Mouse (Mus musculus) heart, embryonic 11.5 days (tissue): ENCODE results near the gene Rhobtb1. TPM values are rescaled to one million over a fixed set of nuclear protein-coding genes. Genes with fewer than 3 reads are reported as not detected.

Source experiments
- ATAC-seq: fragments of 200-750 bp; cut with Nextera tagmentation; replicated peaks from 2 replicates; pipeline ENCODE4 v1.8.0; 2017; ENCODE audit warnings: moderate library complexity; ENCODE audit not compliant: insufficient number of reproducible peaks, low FRiP score, low TSS enrichment
- H3K27ac ChIP-seq: fragments of 300-500 bp; sonication (generic); 2 replicates; pipeline ENCODE4 v1.5.1; 2014; ENCODE audit warnings: mild to moderate bottlenecking, low read depth, low read length
- H3K27me3 ChIP-seq: fragments of 300-500 bp; sonication (generic); 2 replicates; pipeline ENCODE4 v1.6.1; 2014; ENCODE audit warnings: mild to moderate bottlenecking, low read length, mixed read lengths; ENCODE audit not compliant: control insufficient read depth, insufficient read depth
- H3K36me3 ChIP-seq: fragments of 300-500 bp; sonication (generic); 2 replicates; pipeline ENCODE4 v1.6.1; 2014; ENCODE audit warnings: mild to moderate bottlenecking, low read length, moderate library complexity, mixed read lengths; ENCODE audit not compliant: control insufficient read depth, insufficient read depth
- H3K4me1 ChIP-seq: fragments of 300-500 bp; sonication (generic); 2 replicates; pipeline ENCODE4 v1.6.1; 2014; ENCODE audit warnings: low read length; ENCODE audit not compliant: control insufficient read depth, insufficient read depth
- H3K4me2 ChIP-seq: fragments of 300-500 bp; sonication (generic); 2 replicates; pipeline ENCODE4 v1.6.1; 2014; ENCODE audit warnings: mild to moderate bottlenecking, moderate library complexity
- H3K4me3 ChIP-seq: fragments of 300-500 bp; sonication (generic); 2 replicates; pipeline ENCODE4 v1.5.1; 2014; ENCODE audit warnings: low read depth, low read length
- H3K9ac ChIP-seq: fragments of 300-500 bp; sonication (generic); 2 replicates; pipeline ENCODE4 v1.6.1; 2014; ENCODE audit warnings: mild to moderate bottlenecking, low read depth, low read length, moderate library complexity
- H3K9me3 ChIP-seq: fragments of 300-500 bp; sonication (generic); replicated peaks from 2 replicates; pipeline ENCODE4 v1.6.1; 2016; ENCODE audit warnings: low read length; ENCODE audit not compliant: control insufficient read depth
- WGBS: fragments of 180-500 bp; shearing (Covaris S2); extraction: QIAGEN DNeasy Blood & Tissue Kit; methylation state at CpG from one replicate; pipeline ENCODE4 v1.1.7; 2014; ENCODE audit not compliant: insufficient replicate concordance; 5-methylcytosine and 5-hydroxymethylcytosine counted together
- polyA plus RNA-seq: library from polyadenylated mRNA; unstranded; fragments of >200 nt; fragmentation: Nextera tagmentation; extraction: Ambion mirVana; gene quantifications from 2 replicates; pipeline ENCODE4 v1.2.1, GENCODE M21; 2014

Rhobtb1 gene
- polyA plus RNA-seq, 1 experiment from 2014 or later: 31.1 TPM

- 54% methylated on average over 10 of the region's 10 CpGs for WGBS
- Histone ChIP-seq H3K4me1 (peaks cover 26% of the 10 kb centered on the region), H3K9me3 (no peaks in the 10 kb centered on the region), H3K36me3 (peaks cover 16% of the 10 kb centered on the region), H3K9ac (no peak overlapping the region), H3K4me3 (no peak overlapping the region), H3K27ac (peak overlapping the region; percentile 25; the same call in 1 of the 2 replicates), H3K4me2 (no peak overlapping the region), H3K27me3 (no peaks in the 10 kb centered on the region)
- no peak for ATAC-seq
Measured at GRCm38 (mm10) chr10:69271436-69271835, 120.2 kb downstream of the Rhobtb1 start.

GRCm38 (mm10) chr10:69274275-69274674 is 123.0 kb downstream of the Rhobtb1 start:
- Histone ChIP-seq H3K36me3 (peaks cover 16% of the 10 kb centered on the region), H3K27me3 (no peaks in the 10 kb centered on the region), H3K9ac (no peak overlapping the region), H3K27ac (peak overlapping the region; percentile 59), H3K4me2 (no peak overlapping the region), H3K4me3 (no peak overlapping the region), H3K4me1 (peaks cover 26% of the 10 kb centered on the region), H3K9me3 (no peaks in the 10 kb centered on the region)
- 51% methylated on average over 5 of the region's 5 CpGs for whole genome bisulfite sequencing
- no peak for ATAC-seq

GRCm38 (mm10) chr10:69274705-69275104 is 123.5 kb downstream of the Rhobtb1 start:
- Histone ChIP-seq H3K4me2 (no peak overlapping the region), H3K27ac (peak overlapping the region; percentile 59), H3K9me3 (no peaks in the 10 kb centered on the region), H3K4me3 (no peak overlapping the region), H3K4me1 (peaks cover 26% of the 10 kb centered on the region), H3K27me3 (no peaks in the 10 kb centered on the region), H3K36me3 (peaks cover 17% of the 10 kb centered on the region), H3K9ac (no peak overlapping the region)
- ATAC-seq: no peak

- H3K4me1 ChIP-seq: peaks cover 23% of the 10 kb centered on the region
- H3K27me3 ChIP-seq: no peaks in the 10 kb centered on the region
- H3K4me3 ChIP-seq: no peak overlapping the region
- no peak overlapping the region for H3K9ac ChIP-seq
- no peak overlapping the region for H3K4me2 ChIP-seq
- no peak for ATAC-seq
- H3K9me3 ChIP-seq: no peaks in the 10 kb centered on the region
- 72% methylated on average over 12 of the region's 12 CpGs for WGBS
- peaks cover 11% of the 10 kb centered on the region for H3K36me3 ChIP-seq
- no peak overlapping the region for H3K27ac ChIP-seq
Measured at GRCm38 (mm10) chr10:69275811-69276775, 124.9 kb downstream of the Rhobtb1 start.

- no peak overlapping the region for H3K4me2 ChIP-seq
- H3K9me3 ChIP-seq: no peaks in the 10 kb centered on the region
- no peaks in the 10 kb centered on the region for H3K27me3 ChIP-seq
- H3K9ac ChIP-seq: no peak overlapping the region
- peaks cover 12% of the 10 kb centered on the region for H3K36me3 ChIP-seq
- H3K4me3 ChIP-seq: no peak overlapping the region
- WGBS: 62% methylated on average over 9 of the region's 9 CpGs
- H3K27ac ChIP-seq: peak overlapping the region; percentile 22; the same call in 1 of the 2 replicates
- H3K4me1 ChIP-seq: peaks cover 19% of the 10 kb centered on the region
- no peak for ATAC-seq
Measured at GRCm38 (mm10) chr10:69276920-69277435, 125.7 kb downstream of the Rhobtb1 start.

GRCm38 (mm10) chr10:69278764-69279606 is 127.8 kb downstream of the Rhobtb1 start:
- Histone ChIP-seq H3K27me3 (no peaks in the 10 kb centered on the region), H3K4me2 (no peak overlapping the region), H3K4me1 (peaks cover 19% of the 10 kb centered on the region), H3K9me3 (no peaks in the 10 kb centered on the region), H3K36me3 (peaks cover 11% of the 10 kb centered on the region), H3K27ac (no peak overlapping the region), H3K9ac (no peak overlapping the region), H3K4me3 (no peak overlapping the region)
- no peak for ATAC-seq
- WGBS: 81% methylated on average over 18 of the region's 18 CpGs

GRCm38 (mm10) chr10:69279607-69279978 is 128.4 kb downstream of the Rhobtb1 start:
- H3K27me3 ChIP-seq: no peaks in the 10 kb centered on the region
- no peak overlapping the region for H3K4me3 ChIP-seq
- no peak for ATAC-seq
- H3K9me3 ChIP-seq: no peaks in the 10 kb centered on the region
- H3K36me3 ChIP-seq: peaks cover 11% of the 10 kb centered on the region
- 84% methylated on average over 7 of the region's 7 CpGs for WGBS
- no peak overlapping the region for H3K9ac ChIP-seq
- no peak overlapping the region for H3K4me2 ChIP-seq
- H3K4me1 ChIP-seq: peaks cover 14% of the 10 kb centered on the region
- H3K27ac ChIP-seq: no peak overlapping the region

- Histone ChIP-seq H3K36me3 (peaks cover 16% of the 10 kb centered on the region), H3K9me3 (no peaks in the 10 kb centered on the region)
- WGBS: 91% methylated on average over 3 of the region's 3 CpGs
Measured at GRCm38 (mm10) chr10:69286939-69287338, 135.7 kb downstream of the Rhobtb1 start.

More at GRCm38 (mm10) chr10:69286939-69287338, 135.7 kb downstream of the Rhobtb1 start:
- H3K27me3 ChIP-seq: no peaks in the 10 kb centered on the region
- H3K4me3 ChIP-seq: no peak overlapping the region
- peaks cover 12% of the 10 kb centered on the region; the same call in 1 of the 2 replicates for H3K4me1 ChIP-seq
- no peak for ATAC-seq
- no peak overlapping the region for H3K9ac ChIP-seq
- H3K27ac ChIP-seq: no peak overlapping the region
- H3K4me2 ChIP-seq: no peak overlapping the region
